Mouse (Mus musculus): ENCODE measurements around the gene Rapgef1.
"Not testable (repeated sequence)": the region's sequence is repeated elsewhere in the genome, so short reads cannot be mapped to it uniquely, and the experiment has no call there.

Rapgef1 gene

DNA sequence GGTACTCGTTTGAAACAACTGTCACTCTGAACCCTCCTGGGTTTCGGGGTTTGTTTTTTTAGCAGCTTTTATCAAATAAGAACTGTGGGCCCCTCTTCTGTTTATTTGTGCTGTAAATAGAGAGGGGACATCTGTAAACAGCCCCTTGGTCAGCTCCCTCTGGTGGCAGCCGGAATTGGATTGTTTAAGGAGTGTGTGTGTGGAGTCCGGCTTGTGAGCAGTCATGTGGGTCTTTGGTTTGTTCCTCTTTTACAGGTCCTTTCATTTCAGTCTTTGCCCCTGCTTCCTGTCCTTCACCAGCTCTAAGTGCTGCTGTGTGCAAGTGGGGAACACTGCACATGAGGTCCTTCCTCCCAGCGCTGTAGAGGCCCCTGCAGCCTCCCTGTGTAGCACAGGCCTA, 119.8 kb downstream of the Rapgef1 start:
- DNase-seq (ENCODE audit: low read depth, low spot score): no peak

DNA sequence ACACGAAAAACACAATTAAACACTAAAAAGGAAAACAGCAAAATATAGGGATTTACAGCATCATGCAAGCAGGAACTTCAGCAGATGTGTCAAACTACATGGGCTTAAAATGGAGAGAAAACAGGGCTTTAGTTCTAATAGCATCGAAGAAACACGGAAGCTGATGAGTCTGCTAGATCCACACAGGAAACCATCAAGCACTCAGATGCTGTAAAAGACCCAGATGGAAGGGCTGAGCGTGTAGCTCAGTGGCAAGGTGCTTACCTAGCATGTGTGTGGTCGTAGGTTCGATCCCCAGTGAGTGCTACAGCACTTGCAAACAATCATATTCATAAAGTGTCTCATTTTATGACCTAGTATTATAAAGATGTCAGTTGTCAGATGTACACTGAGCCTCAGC, 121.7 kb downstream of the Rapgef1 start:
- no peak for DNase-seq (ENCODE audit: low read depth, low spot score)

DNA sequence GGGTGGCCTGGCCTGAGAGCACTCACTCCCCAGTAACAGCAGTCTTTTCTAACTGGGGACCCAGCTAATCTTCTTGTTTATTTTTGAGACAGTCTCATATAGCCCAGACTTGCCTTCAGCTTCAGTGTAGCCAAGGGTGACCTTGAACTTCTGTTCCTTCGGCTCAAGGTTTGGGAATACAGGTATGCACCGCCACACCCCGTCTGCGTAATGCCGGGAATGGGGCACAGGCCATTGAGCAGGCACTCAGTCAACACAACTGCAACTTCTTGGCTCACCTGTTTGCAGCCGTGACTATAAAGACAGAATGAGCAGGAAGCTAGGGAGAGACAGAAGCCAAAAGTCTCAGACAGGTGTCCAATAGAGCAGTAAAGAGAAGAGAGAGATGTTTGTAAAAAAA, 124.7 kb downstream of the Rapgef1 start:
- no peak for DNase-seq (ENCODE audit: low read depth, low spot score)

DNA sequence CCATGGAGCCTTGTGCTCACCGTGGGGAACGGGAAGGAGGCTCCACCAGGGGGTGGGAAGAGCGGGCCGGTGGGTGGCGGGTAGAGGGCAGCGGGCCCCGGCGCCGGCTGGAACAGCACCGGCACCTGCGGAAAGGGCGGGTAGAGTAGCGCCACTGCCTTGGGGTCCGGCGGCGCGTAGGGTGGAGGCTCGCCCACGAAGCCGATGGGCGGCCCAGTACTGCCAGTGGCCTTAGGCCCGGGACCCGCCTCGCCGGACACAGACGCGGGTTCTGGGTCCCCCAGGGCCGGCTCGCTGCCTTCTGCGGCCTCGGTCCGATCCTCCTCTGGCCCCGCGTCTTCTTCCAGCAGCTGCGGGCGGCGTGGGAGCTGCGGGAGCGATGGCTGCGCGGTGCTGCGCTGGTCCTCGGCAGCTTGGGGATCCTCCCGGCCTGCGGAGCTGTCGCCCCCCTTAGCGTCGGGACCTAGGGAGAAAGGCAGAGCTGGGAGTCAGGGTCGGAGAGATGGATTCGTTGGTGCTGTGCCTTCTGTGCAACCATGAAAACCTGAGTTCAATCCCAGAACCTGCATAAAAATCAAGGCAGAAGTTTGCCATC, 127.8 kb downstream of the Rapgef1 start:
- DNase-seq (ENCODE audit: low read depth, low spot score): no peak

DNA sequence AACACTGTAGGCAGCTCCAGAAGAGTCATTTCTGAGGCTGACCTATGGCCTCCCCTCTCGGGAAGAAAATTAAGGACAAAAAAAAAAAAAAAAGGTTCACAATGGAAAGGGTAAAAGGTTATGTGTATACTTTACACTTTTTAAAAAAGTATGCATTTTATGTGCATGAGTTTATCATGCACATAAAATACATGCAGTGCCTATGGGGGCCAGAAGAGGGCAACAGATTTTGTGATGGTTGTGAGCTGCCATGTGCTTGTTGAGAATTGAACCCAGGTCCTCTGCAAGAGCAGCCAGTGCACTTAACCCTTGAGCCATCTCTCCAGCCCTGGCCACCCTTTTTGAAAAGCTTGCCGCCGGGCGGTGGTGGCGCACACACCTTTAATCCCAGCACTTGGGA, 128.3 kb downstream of the Rapgef1 start:
- no peak for DNase-seq (ENCODE audit: low read depth, low spot score)

DNA sequence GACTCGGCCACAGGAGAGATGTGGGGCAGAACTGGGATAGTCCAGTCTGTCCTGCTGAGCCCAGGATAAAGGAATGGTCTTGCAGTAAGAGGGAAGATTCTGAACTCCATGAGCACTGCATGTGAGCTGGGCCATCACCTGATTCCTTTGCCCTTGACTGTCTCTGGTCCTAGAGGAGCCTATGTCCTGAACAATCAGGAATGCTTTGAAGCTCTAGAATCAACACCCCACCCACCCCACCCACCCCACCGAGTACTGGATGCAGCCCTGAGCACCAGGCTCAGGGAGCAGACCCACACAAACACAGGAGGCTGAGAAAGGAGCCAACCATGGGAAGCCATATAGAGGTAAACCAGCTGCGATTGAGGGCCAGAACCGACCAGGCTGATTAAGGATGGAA, 129.0 kb downstream of the Rapgef1 start:
- DNase-seq (ENCODE audit: low read depth, low spot score): no peak

DNA sequence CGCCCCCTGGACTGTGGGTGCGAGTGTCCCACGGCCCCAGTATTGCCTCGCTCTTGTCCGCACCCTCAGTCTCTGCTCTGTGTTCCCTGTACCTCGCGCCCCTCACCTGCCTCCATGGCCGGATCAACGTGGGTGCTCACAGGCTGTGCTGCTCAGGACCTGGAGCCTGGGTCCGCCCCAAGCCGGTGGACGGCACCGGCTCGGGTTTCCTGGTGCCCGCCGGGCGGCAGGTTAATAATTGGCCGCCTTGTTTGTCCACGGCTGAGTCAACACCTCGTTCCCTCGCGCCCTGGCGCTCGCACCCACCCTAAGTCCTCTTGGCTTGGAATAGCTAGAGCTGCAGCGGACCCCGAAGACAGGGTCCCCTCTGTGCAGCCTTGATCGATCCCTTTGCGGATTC, 132.0 kb downstream of the Rapgef1 start, which contains the start of gene Gm13420:
Gm13420 (minus strand) TSS at position 189 of the 400 bp plus-strand sequence.
- DNase-seq (ENCODE audit: low read depth, low spot score): no peak

DNA sequence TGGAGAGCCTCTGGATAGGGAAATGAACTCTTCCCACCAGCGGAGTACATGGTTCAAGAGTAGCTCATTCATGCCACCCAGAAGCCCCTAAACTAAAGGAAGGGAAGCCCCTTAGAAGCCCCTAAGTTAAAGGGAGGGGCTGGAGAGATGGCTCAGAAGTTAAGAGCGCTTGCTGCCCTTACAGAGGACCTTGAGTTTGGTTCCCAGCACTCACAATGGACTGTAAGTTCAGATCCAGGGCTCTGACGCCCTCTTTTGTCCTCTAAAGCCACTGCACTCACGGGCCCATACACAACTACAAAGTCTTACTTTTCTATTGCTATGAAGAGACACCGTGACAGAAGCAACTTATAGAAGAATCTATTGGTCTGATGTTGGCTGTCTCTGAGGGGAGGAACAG, 132.9 kb downstream of the Rapgef1 start:
- no peak for DNase-seq (ENCODE audit: low read depth, low spot score)

DNA sequence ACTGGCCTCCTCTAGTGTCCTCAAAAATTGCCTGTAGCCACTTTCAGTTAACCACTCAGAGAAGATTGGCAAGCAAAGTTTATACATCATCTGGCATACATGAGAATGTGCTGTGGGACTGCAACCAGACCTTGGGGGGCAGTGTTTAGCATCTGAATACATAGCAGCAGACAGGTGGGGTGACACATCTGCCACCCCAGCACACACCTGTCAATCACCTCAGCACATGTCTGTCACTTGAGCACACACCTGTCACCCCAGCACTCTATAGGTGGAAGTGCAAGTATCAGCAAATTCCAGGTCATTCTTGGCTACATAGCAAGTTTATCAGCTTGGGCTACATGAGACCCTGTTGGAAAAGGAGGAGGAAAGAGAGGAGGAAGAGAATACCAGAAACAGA, 136.2 kb downstream of the Rapgef1 start:
- no peak for DNase-seq (ENCODE audit: low read depth, low spot score)

DNA sequence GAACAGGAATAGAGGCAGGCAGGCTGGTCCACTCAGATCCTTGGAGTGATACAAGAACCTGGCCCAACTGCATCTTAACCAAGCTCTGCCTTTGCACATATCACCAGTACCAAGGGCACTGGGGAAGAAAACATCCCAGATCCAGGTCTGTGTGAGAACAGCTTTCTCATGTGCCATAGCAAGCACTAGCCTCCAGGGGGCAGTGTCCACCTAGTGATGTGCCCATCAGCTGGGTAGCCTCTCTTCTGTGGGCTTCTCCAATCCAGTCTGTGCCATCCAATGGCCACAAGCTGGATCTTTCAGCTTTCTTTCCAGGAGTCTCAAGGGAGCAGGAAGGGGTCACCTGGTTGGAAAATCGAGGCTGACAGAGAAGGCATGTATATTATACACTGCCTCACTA, 145.3 kb downstream of the Rapgef1 start:
- peak; percentile 40 for DNase-seq (ENCODE audit: low read depth, low spot score)

DNA sequence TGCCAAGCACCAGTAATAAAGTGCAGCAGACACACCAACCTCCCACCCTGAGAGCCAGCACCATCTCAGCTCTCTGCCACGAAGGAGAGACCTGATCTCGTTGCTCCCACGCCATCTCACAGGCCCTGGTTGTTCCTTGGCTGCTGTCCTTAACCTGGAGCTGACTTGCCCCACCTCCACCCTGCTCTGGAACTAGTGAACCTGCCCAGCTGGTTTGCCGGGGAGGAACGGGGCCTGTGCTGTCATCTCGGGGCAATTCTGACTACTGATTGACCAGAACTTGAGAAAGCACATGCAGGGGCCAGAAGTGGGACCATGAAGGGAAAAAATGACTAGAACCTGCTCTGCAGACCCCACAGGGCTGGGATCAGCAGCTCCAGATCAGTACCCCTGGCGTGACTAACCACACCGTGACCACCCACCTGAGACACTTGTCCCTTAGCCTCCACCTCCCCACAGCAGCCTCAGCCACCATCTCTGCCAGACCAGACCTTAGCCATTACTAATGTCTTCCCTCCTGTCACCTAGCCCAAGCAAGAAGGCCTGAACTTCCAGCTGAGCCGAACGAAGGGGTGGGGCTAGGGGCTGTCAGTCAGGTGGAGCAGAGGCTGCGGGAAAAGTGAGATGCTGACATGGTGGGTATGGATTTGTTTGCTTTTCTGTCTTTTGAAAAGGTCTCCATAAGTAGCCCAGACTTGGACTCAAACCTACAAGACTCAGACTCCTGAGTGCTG, 148.6 kb downstream of the Rapgef1 start:
- DNase-seq (ENCODE audit: low read depth, low spot score): no peak

DNA sequence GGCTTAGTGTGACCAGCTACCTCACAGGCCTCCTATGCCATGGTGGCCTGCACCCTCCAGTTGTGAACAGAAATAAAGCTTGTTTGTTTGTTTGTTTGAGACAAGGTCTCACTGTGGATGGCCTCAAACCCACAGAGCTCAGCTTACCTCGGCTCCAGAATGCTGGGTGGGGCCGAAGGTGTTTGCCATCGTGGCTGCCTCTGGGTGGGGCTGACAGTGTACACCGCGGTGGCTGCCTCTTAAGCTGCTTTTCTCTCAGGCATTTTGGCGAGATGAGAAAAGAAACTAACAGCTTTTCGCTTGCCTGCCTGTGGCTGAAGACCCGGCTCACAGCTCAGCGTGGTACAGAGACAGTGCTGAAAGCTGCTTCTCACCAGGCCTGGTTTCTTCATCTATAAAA, 149.4 kb downstream of the Rapgef1 start:
- no peak for DNase-seq (ENCODE audit: low read depth, low spot score)

DNA sequence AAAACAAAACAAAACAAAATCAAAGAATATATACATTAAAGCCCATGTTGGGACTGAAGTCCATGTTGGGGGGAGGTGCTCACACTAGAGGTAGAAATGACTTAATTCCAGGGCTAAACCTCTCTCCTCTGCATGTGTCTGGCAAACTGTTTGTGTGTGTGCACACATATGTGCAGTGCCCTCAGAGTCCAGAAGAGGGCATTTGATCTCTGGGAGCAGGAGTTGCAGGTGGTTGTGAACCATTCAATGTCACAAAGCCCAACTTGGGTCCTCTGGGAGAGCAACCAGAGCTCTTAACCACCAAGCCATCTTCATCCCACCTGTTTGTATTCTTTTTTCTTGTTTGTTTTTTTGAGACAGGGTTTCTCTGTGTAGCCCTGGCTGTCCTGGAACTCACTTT, 150.6 kb downstream of the Rapgef1 start:
- no peak for DNase-seq (ENCODE audit: low read depth, low spot score)

DNA sequence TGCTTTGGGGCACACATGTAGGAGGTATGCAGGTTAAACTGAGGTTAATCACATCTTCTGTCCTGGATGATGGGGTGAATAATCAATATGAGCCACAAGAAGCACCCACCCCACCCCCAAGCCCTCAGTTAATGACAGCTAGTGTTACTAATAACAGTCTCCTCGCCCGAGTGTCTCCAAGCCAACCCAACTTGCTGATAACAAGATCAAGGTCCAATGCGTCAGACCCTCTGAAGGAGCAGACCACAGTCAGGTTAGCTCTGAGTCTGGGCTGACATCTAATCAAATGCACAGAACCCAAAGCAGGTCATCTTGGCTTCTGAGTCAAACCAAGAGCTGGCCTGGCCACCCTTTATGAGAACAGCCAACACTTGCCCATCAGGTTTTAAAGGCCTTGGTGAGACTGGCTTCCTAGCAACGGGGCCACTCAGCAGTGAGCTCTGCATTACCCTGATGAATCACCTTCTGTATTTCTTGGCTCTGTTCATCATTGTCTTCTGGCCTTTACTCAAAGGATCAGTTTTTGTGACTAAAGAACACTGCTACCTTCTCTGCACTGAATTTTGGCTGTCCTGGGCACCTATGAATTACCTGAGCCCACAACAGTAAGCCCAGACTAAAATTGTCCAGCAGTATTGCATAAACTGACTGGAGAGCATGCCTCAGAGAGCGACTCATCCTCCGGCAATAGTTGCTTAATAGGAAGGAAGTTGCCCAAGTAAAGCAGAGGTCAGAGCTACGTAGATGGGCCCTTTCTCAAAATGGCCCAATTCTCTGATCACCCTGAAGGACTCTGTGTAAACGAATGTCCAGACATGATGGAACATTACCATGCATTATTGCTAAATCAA, 152.3 kb downstream of the Rapgef1 start:
- no peak for DNase-seq (ENCODE audit: low read depth, low spot score)

DNA sequence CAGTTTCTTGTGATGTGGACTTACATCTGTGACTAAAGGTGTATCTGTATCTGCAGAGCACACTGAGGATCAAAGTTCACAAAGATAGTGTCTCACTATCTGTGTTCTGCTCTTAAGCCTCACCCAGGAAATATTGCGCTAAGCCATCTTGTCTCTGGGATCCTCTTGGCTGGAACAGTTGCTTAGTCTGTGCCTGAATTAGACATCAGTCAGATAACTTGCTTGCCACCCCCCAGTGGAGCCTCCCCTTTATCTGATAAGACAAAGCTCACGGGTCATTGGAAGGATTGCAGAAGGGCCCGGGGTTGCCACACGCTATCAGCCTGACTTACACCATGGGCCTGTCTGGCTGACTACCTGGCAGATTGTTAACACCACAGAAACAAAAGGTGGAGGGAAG, 153.8 kb downstream of the Rapgef1 start:
- DNase-seq (ENCODE audit: low read depth, low spot score): no peak

DNA sequence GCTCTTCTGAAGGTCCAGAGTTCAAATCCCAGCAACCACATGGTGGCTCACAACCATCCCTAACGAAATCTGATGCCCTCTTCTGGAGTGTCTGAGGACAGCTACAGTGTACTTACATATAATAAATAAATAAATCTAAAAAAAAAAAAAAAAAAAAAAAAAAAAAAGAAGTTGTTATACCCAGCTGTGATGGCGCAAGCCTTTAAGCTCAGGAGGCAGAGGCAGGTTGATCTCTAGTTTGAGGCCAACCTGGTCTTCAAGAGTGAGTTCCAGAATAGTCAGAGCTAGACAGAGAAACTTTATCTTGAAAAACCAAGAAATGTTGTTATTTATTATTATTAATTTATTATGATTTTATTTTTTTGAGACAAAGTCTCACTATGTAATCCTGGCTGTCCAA, 161.7 kb downstream of the Rapgef1 start:
- DNase-seq (ENCODE audit: low read depth, low spot score): not testable (repeated sequence)

DNA sequence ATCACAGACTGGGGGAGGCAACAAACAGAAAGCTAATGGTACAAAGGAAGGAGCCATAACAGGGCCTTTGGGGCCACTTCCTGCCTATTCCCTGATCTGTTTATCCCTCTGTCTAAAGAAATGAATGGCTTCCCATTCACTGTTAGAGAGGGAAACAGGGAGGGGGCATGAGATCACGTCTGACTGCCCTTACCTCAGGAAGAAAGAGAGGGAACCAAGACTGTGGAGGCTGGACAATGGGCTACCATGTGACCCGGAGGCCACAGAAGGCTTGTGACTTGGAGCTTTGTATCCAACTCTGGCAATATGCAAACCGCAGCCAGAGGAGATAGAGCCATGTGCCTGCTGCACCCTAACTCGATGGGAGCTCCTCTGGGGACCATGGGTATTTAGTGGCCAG, 164.8 kb downstream of the Rapgef1 start:
- DNase-seq (ENCODE audit: low read depth, low spot score): no peak

DNA sequence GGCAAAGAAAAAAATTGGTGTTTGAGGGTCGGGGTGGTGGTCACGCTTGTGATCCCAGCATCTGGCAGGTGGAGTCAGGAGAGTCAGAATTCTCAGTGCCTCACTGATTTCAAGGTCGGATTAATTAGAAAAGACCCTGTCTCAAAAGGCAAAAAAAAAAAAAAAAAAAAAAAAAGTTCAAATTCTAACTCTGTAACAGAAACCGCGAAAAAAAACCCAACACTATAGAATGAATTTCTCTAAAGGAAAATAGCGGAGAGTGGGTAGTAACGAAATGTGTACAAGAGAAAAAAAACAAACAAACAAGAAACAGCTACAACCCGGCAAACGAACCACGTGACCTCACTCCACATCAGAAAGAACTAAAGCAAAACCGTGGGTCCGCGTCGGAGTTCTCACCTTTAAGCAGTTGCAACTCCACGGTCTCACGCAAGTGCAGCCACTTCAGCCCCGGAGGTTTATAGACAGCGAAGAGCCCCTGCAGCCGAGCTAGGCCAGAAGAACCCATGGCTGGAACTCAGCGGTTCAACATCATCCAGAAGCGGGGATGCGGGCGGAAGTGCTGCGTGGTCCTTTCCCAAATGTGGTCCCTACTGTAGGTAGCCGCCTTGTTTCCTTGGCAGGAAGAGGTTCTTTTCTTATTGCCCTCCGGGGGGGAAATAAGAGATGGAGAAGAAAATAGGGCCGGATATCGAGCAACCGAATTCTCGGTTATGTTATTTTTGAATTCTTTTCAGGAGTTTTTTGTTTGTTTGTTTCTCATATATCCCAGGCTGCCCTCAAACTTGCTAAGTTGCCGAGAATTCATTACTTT, 167.8 kb downstream of the Rapgef1 start, which contains the start of gene Coq4:
Coq4 (plus strand) TSS at position 390 of the 814 bp plus-strand sequence.
- peak; percentile 89 for DNase-seq (ENCODE audit: low read depth, low spot score)

DNA sequence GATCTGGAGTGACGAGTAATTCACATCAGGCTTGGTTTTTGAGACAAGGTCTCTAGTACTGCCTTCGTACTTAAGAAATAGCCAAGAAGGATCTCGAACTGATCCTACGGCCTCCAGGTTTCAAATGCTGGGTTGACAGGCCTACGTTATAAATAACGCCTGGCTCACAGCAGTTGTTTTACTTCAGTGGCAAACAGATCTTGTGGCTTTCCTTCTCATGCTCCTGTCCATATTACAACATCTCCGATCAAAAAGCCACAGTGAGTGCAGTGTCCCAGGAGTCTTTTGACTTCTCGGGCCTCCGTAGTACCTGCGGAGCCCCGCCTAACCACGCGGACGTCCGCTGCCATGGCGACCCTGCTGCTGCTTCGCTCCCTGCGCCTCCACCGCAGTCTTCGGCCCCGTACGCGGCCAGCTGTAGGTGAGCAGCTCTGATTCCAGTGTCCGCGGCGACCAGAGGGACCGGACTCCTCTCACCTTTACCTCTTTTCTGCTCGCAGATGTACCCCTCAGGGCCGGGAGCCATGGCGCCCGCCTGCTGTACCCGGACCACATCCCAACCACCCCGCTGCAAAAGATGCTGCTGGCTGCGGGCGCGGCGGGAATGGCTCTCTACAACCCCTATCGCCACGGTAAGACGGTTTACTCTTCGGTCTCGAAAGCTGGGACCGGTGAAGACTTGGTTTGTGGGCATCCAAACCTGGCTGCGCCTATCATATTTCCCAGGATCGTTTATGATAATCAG, 168.6 kb downstream of the Rapgef1 start, which contains the start of gene Trub2:
Trub2 (minus strand) TSS at position 566 of the 745 bp plus-strand sequence.
- DNase-seq (ENCODE audit: low read depth, low spot score): peak; percentile 69
